Mouse (Mus musculus) lung, adult 2 months (tissue): ENCODE results near the gene Arhgef16.

Source experiments
- CTCF ChIP-seq: fragments of 200-500 bp; IDR thresholded peaks from 2 replicates; pipeline ENCODE4 v1.5.1; 2011; ENCODE audit warnings: mild to moderate bottlenecking, low read length, control low read depth; ENCODE audit not compliant: insufficient read depth
- POLR2A ChIP-seq: fragments of 200-500 bp; IDR thresholded peaks from 2 replicates; pipeline ENCODE4 v1.6.1; 2011; ENCODE audit warnings: low read depth, mild to moderate bottlenecking, control low read depth, low read length, borderline replicate concordance; ENCODE audit errors: extremely low read depth

- TF ChIP-seq CTCF (no peak), POLR2A (no peak)
Measured at GRCm38 (mm10) chr4:154348197-154348786, 46.8 kb upstream of the Arhgef16 start.
